Mouse (Mus musculus): ENCODE measurements around the gene Fam172a.

DNA sequence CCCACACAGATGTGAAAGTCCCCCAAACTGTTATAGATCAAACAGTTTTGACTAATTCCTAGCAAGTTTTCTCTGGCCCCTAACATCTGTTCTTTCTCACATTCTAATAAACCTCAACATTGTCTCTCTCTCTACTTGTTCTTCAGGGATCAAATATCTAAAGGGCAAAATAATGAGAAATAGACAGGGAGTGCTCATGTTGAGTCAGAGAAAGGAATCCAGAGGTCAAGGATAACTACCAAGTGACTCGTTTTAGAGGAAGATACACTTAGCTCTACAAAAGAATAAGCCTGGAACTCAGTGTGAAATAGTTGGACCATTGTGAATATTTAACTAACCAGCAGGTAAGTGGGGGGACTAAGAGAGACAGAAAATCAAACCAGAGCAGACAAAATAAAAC, 331.0 kb downstream of the Fam172a start:
- TF ChIP-seq TAL1 (IDR thresholded peaks at IDR 0.05; ENCODE audit: low read length) (no peak), GATA1 (IDR thresholded peaks at IDR 0.05; ENCODE audit: low read length) (no peak)

Measured in erythroblast, embryonic 14.5 days (primary cell).